8 mouse cellular contexts compared by ENCODE assay signal in the genomic region with DNA sequence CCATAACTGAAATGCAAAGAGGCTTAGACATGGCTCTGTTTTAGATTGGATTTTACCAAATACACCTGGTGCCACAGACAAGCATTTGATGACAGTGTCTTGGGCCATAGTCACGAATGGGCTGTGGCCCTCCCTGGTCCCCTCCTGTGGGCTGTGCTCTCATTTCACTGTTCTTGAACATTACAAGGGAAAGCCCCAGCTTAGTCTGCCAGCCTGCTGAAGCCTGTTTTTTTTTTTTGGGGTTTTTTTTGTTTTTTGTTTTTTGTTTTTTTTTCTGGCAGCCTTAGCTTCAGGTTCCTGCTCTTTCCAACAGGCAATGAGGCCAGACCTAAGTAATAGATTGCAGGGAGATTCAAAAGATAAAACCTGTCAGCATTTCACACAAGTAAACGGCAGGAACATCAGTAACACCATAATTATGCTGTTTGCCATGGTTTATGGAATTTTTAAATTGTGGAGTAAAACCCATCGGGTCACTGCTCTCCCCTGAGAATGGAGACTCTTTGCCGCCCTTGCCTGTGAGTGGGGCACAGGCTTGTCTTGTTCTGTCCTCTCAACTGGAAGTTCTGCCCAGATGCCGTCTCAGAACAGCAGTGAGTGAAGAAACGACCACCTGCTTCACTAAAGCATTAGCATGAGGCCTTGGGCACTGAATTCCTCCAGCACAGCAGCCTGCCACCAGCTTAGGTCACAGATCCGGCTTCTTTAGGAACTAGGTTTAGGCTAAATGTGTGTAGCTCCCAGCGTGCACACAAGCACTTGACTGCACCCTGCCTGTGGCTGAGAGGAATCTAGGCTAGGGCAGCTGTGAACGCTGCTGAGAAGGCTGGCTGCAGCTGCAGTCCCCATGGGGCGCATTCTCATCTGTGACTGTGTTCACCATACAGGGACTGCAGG.
A peak's percentile ranks its signal among the peaks of the same experiment; 100 is the strongest.
DNase-seq lines count a peak whose midpoint lies in the region; ATAC-seq and TF ChIP-seq lines count a peak whose summit lies in the region.
"Had no signal": no experiment of that assay in that cellular context is flagged by ENCODE, and none has a peak within 500 bp of the region (broad histone marks: within the 10 kb centered on the region; RNA-seq: fewer than 3 reads in every experiment).

No protein-coding gene starts in this region.

- in situ Hi-C loops in CH12.LX (cut with MboI; ENCODE audit: low pct_ligation_motif_present, low pct_unique_long_range_greater_than_20kb, low sequenced_read_pairs), result loop anchor here (5.0 to 25.0 kb wide), 2 partner anchors 109 to 844 kb away; no protein-coding TSS in a partner anchor

- 27% methylated on average over 10 of the region's 10 CpGs for WGBS in hindbrain, embryonic 14.5 days
- 21% methylated on average over 10 of the region's 10 CpGs for WGBS in neural tube, embryonic 13.5 days

- peaks cover 12 to 42% of the 10 kb centered on the region in 2 experiments for H3K4me1 ChIP-seq in CH12.LX (ENCODE audit: control insufficient read depth in 1 of 2, insufficient read depth in 2 of 2)
- peaks cover 31% of the 10 kb centered on the region for H3K4me1 ChIP-seq in hindbrain, embryonic 14.5 days (replicated peaks; ENCODE audit: control insufficient read depth, insufficient read depth, low read length)
- peaks cover 45% of the 10 kb centered on the region for H3K4me1 ChIP-seq in neural tube, embryonic 13.5 days (replicated peaks)

- no peaks in the 10 kb centered on the region for H3K79me2 ChIP-seq in CH12.LX (replicated peaks; ENCODE audit: control insufficient read depth, extremely low read depth, insufficient read depth, poor library complexity, severe bottlenecking)

- no peak for TF ChIP-seq POLR2A in CH12.LX (IDR thresholded peaks at IDR 0.05; ENCODE audit: low read depth, low read length)
- TF ChIP-seq POLR2A in brain, embryonic 14.5 days (IDR thresholded peaks at IDR 0.05; ENCODE audit: borderline replicate concordance, extremely low read depth, insufficient read depth, insufficient read length, poor library complexity, severe bottlenecking), result no peak

- H3K9me3 ChIP-seq in CH12.LX (replicated peaks; ENCODE audit: low read length), result peaks cover 2% of the 10 kb centered on the region
- no peaks in the 10 kb centered on the region for H3K9me3 ChIP-seq in hindbrain, embryonic 14.5 days (ENCODE audit: control insufficient read depth, low read length)
- no peaks in the 10 kb centered on the region for H3K9me3 ChIP-seq in neural tube, embryonic 13.5 days
- H3K9me3 ChIP-seq: stomach, embryonic 15.5 days had no signal

- peak in 1 of 2 experiments; percentile 75; a peak in 2 of 4 replicates for TF ChIP-seq CTCF in CH12.LX (conservative IDR thresholded peaks at IDR 0.05 in 1 of 2, IDR thresholded peaks at IDR 0.05 in 1 of 2; ENCODE audit: low read depth in 2 of 2, low read length in 2 of 2)
- TF ChIP-seq CTCF in brain, embryonic 14.5 days (IDR thresholded peaks at IDR 0.05; ENCODE audit: borderline replicate concordance, extremely low read depth, insufficient read depth, insufficient read length), result peak; percentile 27; the same call in 1 of the 2 replicates

- TF ChIP-seq RAD21 in CH12.LX (IDR thresholded peaks at IDR 0.05; ENCODE audit: low read depth, low read length), result peak; percentile 79

- H3K4me2 ChIP-seq in CH12.LX (ENCODE audit: insufficient read depth, low read depth, poor library complexity, severe bottlenecking), result peak overlapping the region; percentile 41
- H3K4me2 ChIP-seq in hindbrain, embryonic 14.5 days (replicated peaks), result no peak overlapping the region
- H3K4me2 ChIP-seq in neural tube, embryonic 13.5 days, result no peak overlapping the region
- H3K4me2 ChIP-seq: stomach, embryonic 15.5 days had no signal

- peak; percentile 77 for DNase-seq in CH12.LX (ENCODE audit: extremely low read depth)
- DNase-seq in brain, embryonic 14.5 days (ENCODE audit: low read depth), result peak; percentile 85
- DNase-seq in hindbrain, embryonic 14.5 days (ENCODE audit: low spot score), result no peak
- no peak for DNase-seq in cerebellum, postnatal 25 days
- DNase-seq in ovary, postnatal 10 days (ENCODE audit: low spot score), result no peak
- DNase-seq in adrenal gland, postnatal 36 days, result no peak

- dilution Hi-C loops in CH12.LX (cut with MboI; ENCODE audit: extremely low pct_ligation_motif_present, extremely low pct_unique_long_range_greater_than_20kb, low sequenced_read_pairs), result no loop called here

- no peak overlapping the region for H3K27ac ChIP-seq in CH12.LX (ENCODE audit: insufficient read depth, low read depth)
- H3K27ac ChIP-seq in hindbrain, embryonic 14.5 days, result peak overlapping the region; percentile 67
- peak overlapping the region; percentile 66 for H3K27ac ChIP-seq in neural tube, embryonic 13.5 days (replicated peaks)
- H3K27ac ChIP-seq: stomach, embryonic 15.5 days had no signal

- no peak overlapping the region for H3K4me3 ChIP-seq in CH12.LX (replicated peaks in 1 of 3; ENCODE audit: low read depth in 2 of 3, low read length in 2 of 3, poor library complexity in 1 of 3)
- no peak overlapping the region for H3K4me3 ChIP-seq in hindbrain, embryonic 14.5 days (replicated peaks; ENCODE audit: low read length)
- no peak overlapping the region for H3K4me3 ChIP-seq in neural tube, embryonic 13.5 days
- H3K4me3 ChIP-seq: stomach, embryonic 15.5 days had no signal

- H3K27me3 ChIP-seq in CH12.LX (replicated peaks), result no peaks in the 10 kb centered on the region
- H3K27me3 ChIP-seq in hindbrain, embryonic 14.5 days (ENCODE audit: control insufficient read depth, insufficient read depth, low read length), result no peaks in the 10 kb centered on the region
- no peaks in the 10 kb centered on the region for H3K27me3 ChIP-seq in neural tube, embryonic 13.5 days
- H3K27me3 ChIP-seq: stomach, embryonic 15.5 days had no signal

- no peaks in the 10 kb centered on the region for H3K36me3 ChIP-seq in CH12.LX (replicated peaks in 1 of 2; ENCODE audit: control insufficient read depth in 1 of 2, insufficient read depth in 1 of 2, low read length in 1 of 2)
- no peaks in the 10 kb centered on the region for H3K36me3 ChIP-seq in hindbrain, embryonic 14.5 days (replicated peaks; ENCODE audit: control insufficient read depth, insufficient read depth)
- H3K36me3 ChIP-seq in neural tube, embryonic 13.5 days, result no peaks in the 10 kb centered on the region
- H3K36me3 ChIP-seq: stomach, embryonic 15.5 days had no signal

- TF ChIP-seq EP300 in CH12.LX (IDR thresholded peaks at IDR 0.05; ENCODE audit: low read length), result peak; percentile 54; the same call in 1 of the 2 replicates

- ATAC-seq in hindbrain, embryonic 14.5 days (ENCODE audit: low FRiP score), result peak; percentile 59; the same call in 1 of the 2 replicates
- ATAC-seq in neural tube, embryonic 13.5 days (ENCODE audit: low read depth), result peak; percentile 73

- H3K9ac ChIP-seq in CH12.LX (ENCODE audit: insufficient read depth, low read depth), result peak overlapping the region; percentile 12; the same call in 1 of the 2 replicates
- 0 out of 2 replicates have a peak overlapping the region, but pooled peaks have one; percentile 26 for H3K9ac ChIP-seq in hindbrain, embryonic 14.5 days
- peak overlapping the region; percentile 35 for H3K9ac ChIP-seq in neural tube, embryonic 13.5 days
- H3K9ac ChIP-seq: stomach, embryonic 15.5 days had no signal

TF ChIP-seq in CH12.LX, 34 proteins besides CTCF, POLR2A, EP300 and RAD21:
- TF ChIP-seq IRF4 (IDR thresholded peaks at IDR 0.05; ENCODE audit: low read depth, low read length) (peak; percentile 57), MYC (IDR thresholded peaks at IDR 0.05; ENCODE audit: low read depth, low read length) (0 out of 2 replicates have a peak, but pooled peaks have one; percentile 19), CHD2 (IDR thresholded peaks at IDR 0.05; ENCODE audit: low read length) (no peak), CHD1 (IDR thresholded peaks at IDR 0.05; ENCODE audit: low read depth, low read length) (peak; percentile 90; the same call in 1 of the 2 replicates), ZKSCAN1 (IDR thresholded peaks at IDR 0.05; ENCODE audit: borderline replicate concordance, low read depth, low read length) (peak; percentile 79; the same call in 1 of the 2 replicates), ETS1 (conservative IDR thresholded peaks at IDR 0.05; ENCODE audit: low read depth, low read length) (peak; percentile 37), TCF12 (IDR thresholded peaks at IDR 0.05; ENCODE audit: low read depth, low read length) (peak; percentile 35; the same call in 1 of the 2 replicates), MXI1 (IDR thresholded peaks at IDR 0.05; ENCODE audit: low read depth, low read length) (0 out of 2 replicates have a peak, but pooled peaks have one; percentile 17), UBTF (IDR thresholded peaks at IDR 0.05; ENCODE audit: low read depth, low read length) (0 out of 2 replicates have a peak, but pooled peaks have one; percentile 16), ZC3H11A (IDR thresholded peaks at IDR 0.05; ENCODE audit: low read depth, low read length) (peak; percentile 24; the same call in 1 of the 2 replicates), RCOR1 (conservative IDR thresholded peaks at IDR 0.05; ENCODE audit: low read depth, low read length) (no peak), MEF2A (IDR thresholded peaks at IDR 0.05; ENCODE audit: borderline replicate concordance, low read depth, low read length) (peak; percentile 60), KAT2A (IDR thresholded peaks at IDR 0.05; ENCODE audit: insufficient replicate concordance, low read length) (no peak), PAX5 (IDR thresholded peaks at IDR 0.05; ENCODE audit: low read length) (no peak), ZNF384 (IDR thresholded peaks at IDR 0.05; ENCODE audit: low read depth, low read length) (peak; percentile 98), MAZ (IDR thresholded peaks at IDR 0.05; ENCODE audit: low read depth, low read length) (0 out of 2 replicates have a peak, but pooled peaks have one; percentile 43), E2F4 (IDR thresholded peaks at IDR 0.05; ENCODE audit: insufficient replicate concordance, low read depth, low read length) (no peak), JUND (conservative IDR thresholded peaks at IDR 0.05; ENCODE audit: low read depth, low read length) (no peak), ELF1 (IDR thresholded peaks at IDR 0.05; ENCODE audit: low read depth, low read length) (no peak), SIN3A (IDR thresholded peaks at IDR 0.05; ENCODE audit: low read length) (peak; percentile 39; the same call in 1 of the 2 replicates), MAX (IDR thresholded peaks at IDR 0.05; ENCODE audit: low read length) (peak; percentile 42; the same call in 1 of the 2 replicates), BHLHE40 (IDR thresholded peaks at IDR 0.05; ENCODE audit: low read depth, low read length) (peak; percentile 38; the same call in 1 of the 2 replicates), SMC3 (IDR thresholded peaks at IDR 0.05; ENCODE audit: low read depth, low read length) (peak; percentile 85)

Comparison
In these comparisons a context has a peak if more than half of its experiments do, and no peak if none do; other contexts are left out.
1. DNase-seq: peak in CH12.LX (single experiment) and brain, embryonic 14.5 days (single experiment); none in hindbrain, embryonic 14.5 days (single experiment), cerebellum, postnatal 25 days (0 of 2), ovary, postnatal 10 days (single experiment) and adrenal gland, postnatal 36 days (0 of 2).
2. Peak in every context shown above with its lines, with median percentiles within 50 percentile points of each other: H3K9ac ChIP-seq.